Mouse (Mus musculus): ENCODE measurements at regions not wholly inside any gene's neighbourhood (a gene's known extent, or its start where the extent isn't known, plus 50 kb on each side); places are given as distances from the start of the nearest gene placed in this dataset.

- no peak for DNase-seq
- intact Hi-C loops (cut with DNase I; ENCODE audit: low total_unique reads) = no loop called here
Observed at GRCm38 (mm10) chr15:93675624-93676023, 79.9 kb upstream of the Prickle1 start.

GRCm38 (mm10) chr15:93673976-93674375, 78.3 kb upstream of the Prickle1 start:
- intact Hi-C loops (cut with DNase I; ENCODE audit: low total_unique reads) = no loop called here
- DNase-seq = no peak

GRCm38 (mm10) chr15:93663876-93664275, 68.2 kb upstream of the Prickle1 start:
- DNase-seq = no peak
- intact Hi-C loops (cut with DNase I; ENCODE audit: low total_unique reads) = no loop called here

GRCm38 (mm10) chr15:93662601-93663000, 66.9 kb upstream of the Prickle1 start:
- intact Hi-C loops (cut with DNase I; ENCODE audit: low total_unique reads) = no loop called here
- no peak for DNase-seq

GRCm38 (mm10) chr15:93661801-93662200, 66.1 kb upstream of the Prickle1 start:
- no peak for DNase-seq
- intact Hi-C loops (cut with DNase I; ENCODE audit: low total_unique reads) = no loop called here

GRCm38 (mm10) chr15:93660952-93661648, 65.4 kb upstream of the Prickle1 start:
- DNase-seq = no peak
- intact Hi-C loops (cut with DNase I; ENCODE audit: low total_unique reads) = no loop called here

- intact Hi-C loops (cut with DNase I; ENCODE audit: low total_unique reads) = no loop called here
Observed at GRCm38 (mm10) chr15:93657171-93657570, 61.5 kb upstream of the Prickle1 start.

GRCm38 (mm10) chr15:93656713-93657112, 61.0 kb upstream of the Prickle1 start:
- no peak for DNase-seq
- intact Hi-C loops (cut with DNase I; ENCODE audit: low total_unique reads) = no loop called here

More at GRCm38 (mm10) chr15:93657171-93657570, 61.5 kb upstream of the Prickle1 start:
- DNase-seq = no peak

- intact Hi-C loops (cut with DNase I; ENCODE audit: low total_unique reads) = no loop called here
- no peak for DNase-seq
Observed at GRCm38 (mm10) chr15:93655743-93656142, 60.1 kb upstream of the Prickle1 start.

GRCm38 (mm10) chr15:93655243-93655642, 59.6 kb upstream of the Prickle1 start:
- intact Hi-C loops (cut with DNase I; ENCODE audit: low total_unique reads) = no loop called here
- no peak for DNase-seq

- no peak for DNase-seq
- intact Hi-C loops (cut with DNase I; ENCODE audit: low total_unique reads) = no loop called here
Observed at GRCm38 (mm10) chr15:93653378-93653777, 57.7 kb upstream of the Prickle1 start.

- intact Hi-C loops (cut with DNase I; ENCODE audit: low total_unique reads) = no loop called here
- no peak for DNase-seq
Observed at GRCm38 (mm10) chr15:93650981-93651757, 55.5 kb upstream of the Prickle1 start.

- intact Hi-C loops (cut with DNase I; ENCODE audit: low total_unique reads) = no loop called here
- DNase-seq = no peak
Observed at GRCm38 (mm10) chr15:93650009-93650522, 54.4 kb upstream of the Prickle1 start.

- intact Hi-C loops (cut with DNase I; ENCODE audit: low total_unique reads) = no loop called here
- DNase-seq = no peak
Observed at GRCm38 (mm10) chr15:93648646-93649045, 53.0 kb upstream of the Prickle1 start.

GRCm38 (mm10) chr15:93646820-93647219, 51.1 kb upstream of the Prickle1 start:
- DNase-seq = no peak
- intact Hi-C loops (cut with DNase I; ENCODE audit: low total_unique reads) = no loop called here

GRCm38 (mm10) chr15:93645950-93646349, 50.3 kb upstream of the Prickle1 start:
- intact Hi-C loops (cut with DNase I; ENCODE audit: low total_unique reads) = no loop called here
- no peak for DNase-seq

All from gastrocnemius, postnatal 14 days (tissue).